Mouse (Mus musculus): ENCODE measurements around the gene Umod. TPM values are rescaled to one million over a fixed set of nuclear protein-coding genes. Genes with fewer than 3 reads are reported as not detected.

The Umod gene
- total RNA-seq, 2 experiments from 2014 or later = not detected

- DNase-seq (ENCODE audit: low spot score in 2 of 2) = peak; percentile 15 to 22
These were observed 35.2 kb downstream of the Umod start for GRCm38 (mm10) chr7:119443849-119444248.

- no peak for DNase-seq (ENCODE audit: low spot score in 2 of 2)
These were observed 37.1 kb downstream of the Umod start for GRCm38 (mm10) chr7:119441938-119442337.

DNA sequence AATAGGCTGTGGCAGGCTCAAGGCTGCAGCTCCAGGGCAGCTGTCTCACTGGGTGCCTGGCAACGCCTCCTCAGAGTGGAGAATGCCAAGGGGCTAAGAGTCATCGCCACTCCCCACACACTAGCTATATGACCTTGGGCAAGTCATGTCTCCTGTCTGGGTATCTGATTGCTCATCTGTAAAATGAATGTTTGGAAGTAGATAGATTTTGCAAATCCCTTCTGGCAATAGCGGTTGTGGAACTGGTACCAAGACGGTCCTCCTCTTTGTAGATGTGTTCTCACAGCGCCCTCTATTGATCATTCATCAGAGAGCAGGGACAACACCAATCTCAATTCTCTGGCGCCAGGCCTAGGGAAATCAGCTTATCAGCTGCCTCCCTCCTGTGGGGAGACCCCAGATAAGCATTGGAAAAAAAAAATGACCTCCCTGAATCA lies 51.9 kb downstream of the Umod start:
- DNase-seq (ENCODE audit: low spot score in 2 of 2) = peak; percentile 61 to 66

DNA sequence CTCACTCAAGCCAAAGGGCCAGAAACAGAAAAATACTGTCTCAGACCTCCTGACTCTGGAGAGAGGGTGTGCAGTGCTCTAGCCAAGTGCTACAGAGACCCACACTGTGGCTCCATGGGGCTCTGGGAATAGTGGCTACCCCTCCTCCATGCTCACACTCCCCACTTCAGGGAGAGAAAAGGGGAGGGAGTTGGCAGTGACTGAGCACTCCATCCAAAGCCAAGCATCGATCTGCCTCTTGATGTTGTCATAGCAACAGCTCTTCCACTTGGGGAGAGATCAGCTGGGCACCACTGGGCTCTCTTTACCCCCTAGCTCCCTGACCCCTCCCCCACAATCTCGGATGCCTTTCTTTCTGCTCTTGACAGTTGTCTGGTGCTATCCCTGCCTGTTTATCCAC lies 58.4 kb downstream of the Umod start:
- no peak for DNase-seq (ENCODE audit: low spot score in 2 of 2)

- no peak for DNase-seq (ENCODE audit: low spot score in 2 of 2)
These were observed 60.6 kb downstream of the Umod start for GRCm38 (mm10) chr7:119418523-119418922.

Other genes starting within 250 kb of the Umod start
- not detected for gene Gp2, start 20.0 kb downstream of the Umod start, total RNA-seq (2021)
- 1 to 10 TPM in 1 of 2 experiments, under 1 TPM in 1; 0.73 to 1.5 TPM for gene Acsm5, start 40.2 kb upstream of the Umod start, total RNA-seq (2021)
- not detected for gene Pdilt, start 44.2 kb upstream of the Umod start, total RNA-seq (2021)
- not detected for gene Acsm2, start 75.1 kb upstream of the Umod start, total RNA-seq (2021)
- gene Acsm1, start 127.7 kb upstream of the Umod start, total RNA-seq (2021) = not detected
- gene Acsm4, start 210.7 kb upstream of the Umod start, total RNA-seq (2021) = not detected
- 10 to 100 TPM; 48.3 to 50.7 TPM for gene Thumpd1, start 241.5 kb upstream of the Umod start, total RNA-seq (2021)